Mouse (Mus musculus) heart, embryonic 16.5 days (tissue): Measurements from ENCODE around the gene Rit1. TPM values are rescaled to one million over a fixed set of nuclear protein-coding genes. Genes with fewer than 3 reads are reported as not detected.
"Not testable (repeated sequence)": the region's sequence is repeated elsewhere in the genome, so short reads cannot be mapped to it uniquely, and the experiment has no call there.

Source experiments
- ATAC-seq: fragments of 200-750 bp; cut with Nextera tagmentation; replicated peaks from 2 replicates; pipeline ENCODE4 v1.8.0; 2017; ENCODE audit warnings: moderate number of reproducible peaks; ENCODE audit not compliant: insufficient read depth, low FRiP score; ENCODE audit errors: extremely low read depth
- H3K27ac ChIP-seq: fragments of 300-500 bp; sonication (generic); 2 replicates; pipeline ENCODE4 v1.5.1; 2014; ENCODE audit warnings: mild to moderate bottlenecking, low read length, control low read depth, moderate library complexity
- H3K27me3 ChIP-seq: fragments of 300-500 bp; sonication (generic); 2 replicates; pipeline ENCODE4 v1.6.1; 2014; ENCODE audit warnings: low read length, mixed read lengths; ENCODE audit not compliant: control insufficient read depth, insufficient read depth
- H3K36me3 ChIP-seq: fragments of 300-500 bp; sonication (generic); 2 replicates; pipeline ENCODE4 v1.6.1; 2014; ENCODE audit not compliant: control insufficient read depth, insufficient read depth
- H3K4me1 ChIP-seq: fragments of 300-500 bp; sonication (generic); 2 replicates; pipeline ENCODE4 v1.6.1; 2014; ENCODE audit warnings: low read length, mixed read lengths; ENCODE audit not compliant: control insufficient read depth, insufficient read depth
- H3K4me2 ChIP-seq: fragments of 300-500 bp; sonication (generic); 2 replicates; pipeline ENCODE4 v1.6.1; 2014; ENCODE audit warnings: low read depth, mild to moderate bottlenecking, control low read depth, low read length
- H3K4me3 ChIP-seq: fragments of 300-500 bp; sonication (generic); 2 replicates; pipeline ENCODE4 v1.5.1; 2014; ENCODE audit warnings: mild to moderate bottlenecking, control low read depth, low read length
- H3K9ac ChIP-seq: fragments of 300-500 bp; sonication (generic); 2 replicates; pipeline ENCODE4 v1.6.1; 2014; ENCODE audit warnings: low read length, control low read depth
- H3K9me3 ChIP-seq: fragments of 300-500 bp; sonication (generic); replicated peaks from 2 replicates; pipeline ENCODE4 v1.6.1; 2016; ENCODE audit warnings: low read length; ENCODE audit not compliant: control insufficient read depth
- WGBS: fragments of 180-500 bp; shearing (Covaris S2); extraction: QIAGEN DNeasy Blood & Tissue Kit; methylation state at CpG from one replicate; pipeline ENCODE4 v1.1.7; 2014; 5-methylcytosine and 5-hydroxymethylcytosine counted together
- polyA plus RNA-seq: library from polyadenylated mRNA; unstranded; fragments of >200 nt; fragmentation: Nextera tagmentation; extraction: Ambion mirVana; gene quantifications from 2 replicates; pipeline ENCODE4 v1.2.1, GENCODE M21; 2015

The Rit1 gene
- polyA plus RNA-seq, 1 experiment from 2014 or later: 59.4 TPM

- WGBS: 82% methylated on average over 6 of the region's 6 CpGs
Measured at GRCm38 (mm10) chr3:88773163-88773562, 56.5 kb downstream of the Rit1 start.

GRCm38 (mm10) chr3:88774939-88775841, 58.6 kb downstream of the Rit1 start, which contains the start of gene Syt11:
Syt11 (minus strand) TSS chr3:88775164.
- 5% methylated on average over 31 of the region's 51 CpGs for WGBS
- not testable (repeated sequence) for H3K9me3 ChIP-seq, H3K27ac ChIP-seq, H3K4me1 ChIP-seq, H3K27me3 ChIP-seq, H3K36me3 ChIP-seq
- peak within 1 kb of the TSS; percentile 54 for H3K9ac ChIP-seq
- H3K4me2 ChIP-seq: peak within 1 kb of the TSS; percentile 56
- ATAC-seq: peak; percentile 71
- peak within 1 kb of the TSS; percentile 46 for H3K4me3 ChIP-seq

More at GRCm38 (mm10) chr3:88773163-88773562, 56.5 kb downstream of the Rit1 start:
- not testable (repeated sequence) for H3K27ac ChIP-seq, H3K4me2 ChIP-seq, ATAC-seq, H3K9ac ChIP-seq, H3K4me1 ChIP-seq, H3K36me3 ChIP-seq, H3K4me3 ChIP-seq, H3K27me3 ChIP-seq, H3K9me3 ChIP-seq

Other genes with a start within 250 kb of the Rit1 start
- 127 and 129 TPM in 2 replicates for gene Lmna, start 206.9 kb upstream of the Rit1 start, polyA plus RNA-seq
- gene Mex3a, start 184.4 kb upstream of the Rit1 start, polyA plus RNA-seq: 5.3 and 5.7 TPM in 2 replicates
- gene Rab25, start 168.5 kb upstream of the Rit1 start, polyA plus RNA-seq: 2.2 and 5.2 TPM in 2 replicates
- 136 and 139 TPM in 2 replicates for gene Lamtor2, start 163.8 kb upstream of the Rit1 start, polyA plus RNA-seq
- gene Ubqln4, start 163.1 kb upstream of the Rit1 start, polyA plus RNA-seq: 28.8 and 32.0 TPM in 2 replicates
- gene Ssr2, start 141.0 kb upstream of the Rit1 start, polyA plus RNA-seq: 136 and 161 TPM in 2 replicates
- gene Arhgef2, start 110.9 kb upstream of the Rit1 start, polyA plus RNA-seq: 76.7 and 85.5 TPM in 2 replicates
- not detected in 2 replicates for gene Rxfp4, start 63.7 kb upstream of the Rit1 start, polyA plus RNA-seq
- gene Khdc4, start 31.0 kb upstream of the Rit1 start, polyA plus RNA-seq: 67.4 and 68.6 TPM in 2 replicates
- 8.1 and 8.2 TPM in 2 replicates for gene Syt11, start 58.3 kb downstream of the Rit1 start, polyA plus RNA-seq
- gene Gon4l, start 118.4 kb downstream of the Rit1 start, polyA plus RNA-seq: 6.9 and 7.3 TPM in 2 replicates
- gene Msto1, start 197.2 kb downstream of the Rit1 start, polyA plus RNA-seq: 46.2 and 47.5 TPM in 2 replicates
- 14.5 and 15.6 TPM in 2 replicates for gene Ash1l, start 233.8 kb downstream of the Rit1 start, polyA plus RNA-seq
- gene Dap3, start 234.3 kb downstream of the Rit1 start, polyA plus RNA-seq: 145 and 148 TPM in 2 replicates